Mouse (Mus musculus): Measurements from ENCODE around the gene Mapk11.

Gene Mapk11

DNA sequence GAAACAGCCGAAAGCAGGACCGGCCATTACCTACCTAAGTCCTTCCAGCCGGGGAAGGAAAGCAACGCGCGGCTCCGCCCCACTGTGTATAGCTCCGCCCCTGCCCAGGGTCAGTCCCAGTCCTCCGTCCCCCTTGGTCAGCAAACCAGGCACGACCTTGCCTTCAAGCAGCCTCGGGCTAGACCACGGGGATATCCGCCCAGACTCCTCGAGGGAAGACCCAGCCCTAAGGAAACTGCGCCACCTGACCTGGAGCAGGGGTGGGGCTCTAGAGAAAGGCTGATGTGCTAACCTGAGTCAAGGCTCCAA, 24.4 kb upstream of the Mapk11 start:
- peak in 1 of 2 experiments; percentile 74 for DNase-seq (ENCODE audit: low spot score in 2 of 2)

DNA sequence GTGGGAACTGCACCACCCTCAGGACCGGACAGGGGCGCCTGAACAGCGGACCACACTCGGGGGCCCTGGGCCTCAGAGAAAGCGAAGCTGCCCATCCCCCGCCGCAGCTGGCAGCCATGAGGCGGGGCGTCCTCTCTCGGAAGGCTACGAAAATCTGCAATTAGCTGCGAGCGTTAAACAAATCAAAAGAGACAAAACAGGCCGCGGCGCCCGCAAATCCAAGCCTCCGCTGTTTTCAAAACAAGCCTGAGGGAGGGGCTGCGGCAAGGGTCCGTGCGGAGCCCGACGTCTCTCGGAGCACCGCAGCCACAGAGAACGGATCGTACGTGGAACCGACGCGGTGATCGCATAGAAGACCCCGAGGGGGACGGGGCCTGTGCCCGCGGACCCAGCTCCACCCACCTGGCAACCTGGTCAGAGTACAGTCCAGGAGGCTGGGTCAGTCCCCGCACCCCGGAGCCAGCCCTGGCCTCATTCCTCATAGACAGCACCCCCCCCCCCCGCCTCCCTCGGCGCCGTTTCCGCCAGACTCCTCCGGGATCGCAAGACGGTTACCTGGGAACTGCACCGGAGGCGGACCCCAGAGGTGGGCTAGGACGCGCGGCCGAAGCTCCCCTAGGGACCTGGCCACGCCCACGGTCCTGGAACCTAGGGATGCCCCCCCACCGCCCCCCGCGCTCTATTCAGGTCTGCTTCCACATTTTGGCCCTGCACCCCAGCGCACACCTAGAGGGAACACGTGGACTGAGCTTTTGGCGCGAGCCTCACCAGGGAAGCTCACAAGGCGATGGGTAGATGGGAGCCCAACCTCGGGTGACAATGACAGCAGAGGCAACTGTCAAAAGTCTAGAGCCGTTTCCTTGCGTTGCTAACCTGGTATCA, 23.8 kb upstream of the Mapk11 start:
- no peak for DNase-seq (ENCODE audit: low spot score in 2 of 2)

DNA sequence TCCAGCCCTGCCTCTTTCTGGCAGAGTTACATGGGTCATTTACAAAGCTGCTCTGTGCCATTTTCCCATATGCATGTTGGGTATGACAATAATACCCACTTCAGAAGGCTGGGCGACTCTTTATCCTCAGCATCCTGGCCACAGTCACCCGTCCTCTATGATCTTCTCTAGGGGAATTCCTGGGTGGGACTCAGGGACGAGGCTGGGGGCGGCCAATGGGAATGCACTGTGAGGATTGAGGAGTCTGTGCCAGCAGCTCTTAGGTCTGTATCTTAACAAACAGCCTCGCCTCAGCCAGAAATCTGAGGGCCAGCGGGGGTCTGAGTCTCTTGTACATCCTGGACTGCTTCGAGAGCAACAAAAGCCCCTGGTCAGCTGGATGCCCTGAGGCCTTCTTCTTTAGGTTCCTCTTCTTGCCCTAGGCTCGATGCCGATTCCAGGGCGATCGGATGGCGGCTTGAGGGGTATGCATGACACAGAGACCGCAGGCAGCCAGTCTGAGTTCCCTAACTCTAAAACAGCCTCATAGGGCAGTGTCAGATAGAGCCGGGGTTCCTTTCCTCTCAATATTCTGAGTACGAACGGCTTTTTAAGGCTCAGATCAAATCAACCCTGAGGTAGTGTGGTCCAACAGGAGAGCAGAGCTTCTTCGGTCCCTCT, 23.0 kb upstream of the Mapk11 start:
- DNase-seq (ENCODE audit: low spot score in 2 of 2) = no peak

DNA sequence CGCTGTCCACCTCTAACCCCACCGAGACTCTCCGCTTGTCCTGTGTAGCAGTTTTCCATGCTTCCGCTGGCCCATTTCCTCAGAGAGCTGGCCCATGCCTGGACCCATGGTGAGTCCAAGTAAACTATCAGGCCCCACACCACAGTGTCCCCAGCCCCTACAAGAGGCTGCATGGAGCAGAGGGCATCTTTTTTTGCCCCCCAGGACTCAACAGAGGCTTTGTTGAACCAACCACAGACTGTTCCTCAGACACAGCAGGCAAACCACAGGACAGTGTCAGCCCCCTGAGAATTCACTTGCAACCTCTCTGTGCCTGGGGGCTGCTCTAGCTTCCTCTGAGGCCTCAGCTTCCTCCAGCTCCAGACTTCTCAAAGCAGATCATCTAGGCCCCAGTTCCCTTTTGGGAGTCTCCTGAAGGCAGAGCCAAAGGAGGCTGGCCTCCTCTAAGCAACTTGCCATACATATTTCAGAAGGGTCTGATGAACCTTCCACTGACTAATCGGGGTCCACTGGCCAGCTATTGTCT, 22.2 kb upstream of the Mapk11 start:
- no peak for DNase-seq (ENCODE audit: low spot score in 2 of 2)

DNA sequence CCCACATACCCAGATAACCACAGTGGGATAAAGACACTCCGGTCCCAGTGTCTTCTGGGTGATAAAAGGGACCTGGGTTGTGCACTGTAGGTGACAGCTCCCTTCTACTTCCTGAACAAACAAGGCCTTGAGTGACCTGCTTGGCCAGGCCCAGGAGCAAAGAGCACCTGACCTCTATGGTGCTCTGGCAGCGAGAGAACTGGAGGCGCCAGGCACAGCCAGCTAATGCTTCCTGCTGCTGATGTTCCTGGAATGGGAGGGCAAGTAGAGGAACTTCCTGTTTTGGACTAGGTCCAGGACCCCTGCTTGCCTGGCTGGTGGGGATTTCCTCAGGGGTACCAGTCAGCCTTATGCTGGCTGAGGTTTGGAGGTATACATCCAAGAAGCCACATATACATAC, 20.7 kb upstream of the Mapk11 start:
- no peak for DNase-seq (ENCODE audit: low spot score in 2 of 2)

GRCm38 (mm10) chr15:89169431-89169830, 20.0 kb upstream of the Mapk11 start:
- DNase-seq (ENCODE audit: low spot score in 2 of 2) = peak; percentile 60 to 83

DNA sequence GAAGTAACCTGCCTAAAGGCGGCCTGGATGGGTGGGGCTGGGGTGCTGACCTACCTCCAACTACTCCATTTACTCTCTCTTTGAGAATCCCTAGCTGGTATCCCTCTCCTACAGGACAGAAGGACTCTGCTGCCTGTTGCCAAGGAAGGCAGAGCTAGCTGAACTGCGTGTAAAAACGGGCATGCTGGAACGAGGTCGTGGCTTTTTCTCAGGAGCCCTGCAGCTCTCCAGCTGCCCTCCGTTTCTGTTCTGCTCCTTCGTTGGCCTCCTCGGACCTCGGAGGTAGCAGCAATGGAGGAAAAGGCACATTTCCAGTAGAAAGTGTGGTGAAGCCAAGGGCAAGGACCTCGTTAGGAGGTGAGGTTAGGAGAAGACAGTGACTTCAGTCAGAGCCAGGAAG, 19.5 kb upstream of the Mapk11 start:
- DNase-seq (ENCODE audit: low spot score in 2 of 2) = no peak

GRCm38 (mm10) chr15:89165478-89165877, 16.1 kb upstream of the Mapk11 start:
- DNase-seq (ENCODE audit: low spot score in 2 of 2) = no peak

GRCm38 (mm10) chr15:89161397-89161796, 12.0 kb upstream of the Mapk11 start:
- peak in 1 of 2 experiments; percentile 62 for DNase-seq (ENCODE audit: low spot score in 2 of 2)

GRCm38 (mm10) chr15:89158516-89158915, 9.1 kb upstream of the Mapk11 start:
- DNase-seq (ENCODE audit: low spot score in 2 of 2) = no peak

- DNase-seq (ENCODE audit: low spot score in 2 of 2) = no peak
These were observed 8.5 kb upstream of the Mapk11 start for GRCm38 (mm10) chr15:89157954-89158353.

- no peak for DNase-seq (ENCODE audit: low spot score in 2 of 2)
These were observed 2.9 kb upstream of the Mapk11 start for GRCm38 (mm10) chr15:89152312-89152711.

GRCm38 (mm10) chr15:89150041-89150390, 588 bp upstream of the Mapk11 start:
- no peak for DNase-seq (ENCODE audit: low spot score in 2 of 2)

GRCm38 (mm10) chr15:89148496-89149270, 745 bp downstream of the Mapk11 start:
- no peak for DNase-seq (ENCODE audit: low spot score in 2 of 2)

DNA sequence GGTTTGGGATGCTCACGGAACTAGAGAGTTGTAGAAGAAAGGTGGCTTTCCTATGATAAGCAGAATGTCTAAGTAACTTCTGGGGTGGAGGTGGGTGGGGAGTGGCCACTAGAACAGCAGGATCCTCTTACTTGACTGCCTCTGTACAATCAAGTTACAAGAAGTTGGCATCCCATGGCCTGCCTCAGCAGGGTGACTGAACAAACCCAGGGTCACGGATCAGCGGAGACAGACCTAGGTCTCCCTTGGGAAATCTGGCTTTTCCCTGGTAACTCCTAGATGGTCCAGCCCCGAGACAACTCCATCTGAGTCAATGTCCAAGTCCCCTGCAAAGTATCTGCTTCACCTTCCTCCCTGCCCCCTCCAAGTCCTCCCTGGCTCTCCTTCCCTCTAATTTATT, 1.5 kb downstream of the Mapk11 start:
- no peak for DNase-seq (ENCODE audit: low spot score in 2 of 2)

GRCm38 (mm10) chr15:89147456-89147855, 2.0 kb downstream of the Mapk11 start:
- no peak for DNase-seq (ENCODE audit: low spot score in 2 of 2)

DNA sequence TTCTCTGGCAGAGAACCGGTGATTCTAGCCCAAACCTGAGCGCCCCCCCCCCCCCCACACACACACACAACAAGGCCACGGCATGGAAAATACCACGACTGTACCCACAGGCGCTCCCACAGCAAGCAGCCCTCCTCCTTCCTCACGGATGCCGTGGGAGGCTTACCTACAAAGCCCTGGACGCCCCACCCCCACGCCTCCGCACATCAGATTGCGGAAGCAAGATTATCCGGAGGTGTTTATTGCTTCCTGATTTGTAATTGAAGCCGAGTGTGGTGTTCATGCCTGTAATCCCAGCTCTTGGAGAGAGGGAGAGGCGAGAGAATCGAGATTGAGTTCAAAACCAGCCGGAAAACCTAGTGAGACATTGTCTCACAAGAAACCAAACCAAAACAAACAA, 2.4 kb downstream of the Mapk11 start:
- no peak for DNase-seq (ENCODE audit: low spot score in 2 of 2)

DNA sequence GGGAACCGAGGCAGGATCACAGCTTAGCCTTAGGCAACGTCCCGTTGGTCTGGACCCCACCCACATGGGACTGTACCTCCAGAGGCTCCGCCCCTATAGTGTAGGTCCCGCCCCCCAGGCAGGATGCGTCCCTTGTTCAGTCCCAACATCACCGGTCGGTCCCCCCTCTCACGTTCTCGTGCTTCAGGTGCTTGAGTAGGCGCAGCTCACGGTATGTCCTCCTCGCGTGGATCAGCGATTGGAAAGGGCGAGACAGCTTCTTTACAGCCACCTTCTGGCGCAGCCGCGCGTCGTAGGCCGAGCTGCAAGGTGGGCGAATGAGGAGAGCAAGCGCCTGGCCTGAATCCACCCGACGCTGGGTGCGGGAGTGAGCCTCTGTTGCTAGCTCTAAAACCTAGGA, 2.9 kb downstream of the Mapk11 start:
- peak in 1 of 2 experiments; percentile 68 for DNase-seq (ENCODE audit: low spot score in 2 of 2)

DNA sequence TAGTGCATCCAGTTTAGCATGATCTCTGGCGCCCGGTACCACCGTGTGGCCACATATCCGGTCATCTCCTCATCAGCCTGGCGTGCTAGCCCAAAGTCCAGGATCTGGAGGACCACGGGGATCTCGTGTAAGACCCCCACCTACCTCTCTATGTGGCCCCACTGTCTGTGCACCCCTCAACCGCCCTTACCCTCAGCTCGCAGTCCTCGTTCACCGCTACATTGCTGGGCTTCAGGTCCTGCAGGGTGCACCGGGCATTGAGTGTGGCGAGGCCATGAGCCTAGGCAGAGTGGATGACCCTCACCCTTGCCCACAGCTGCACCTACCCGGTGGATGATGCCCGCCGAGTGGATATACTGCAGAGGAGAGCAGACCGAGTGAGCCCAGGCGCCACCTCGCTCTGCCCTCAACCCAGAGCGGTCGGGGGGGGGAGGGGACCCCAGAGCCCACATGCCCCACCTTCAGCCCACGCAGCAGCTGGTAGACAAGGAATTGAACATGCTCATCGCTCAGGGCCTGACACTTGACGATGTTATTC, 3.5 kb downstream of the Mapk11 start:
- DNase-seq (ENCODE audit: low spot score in 2 of 2) = no peak

DNA sequence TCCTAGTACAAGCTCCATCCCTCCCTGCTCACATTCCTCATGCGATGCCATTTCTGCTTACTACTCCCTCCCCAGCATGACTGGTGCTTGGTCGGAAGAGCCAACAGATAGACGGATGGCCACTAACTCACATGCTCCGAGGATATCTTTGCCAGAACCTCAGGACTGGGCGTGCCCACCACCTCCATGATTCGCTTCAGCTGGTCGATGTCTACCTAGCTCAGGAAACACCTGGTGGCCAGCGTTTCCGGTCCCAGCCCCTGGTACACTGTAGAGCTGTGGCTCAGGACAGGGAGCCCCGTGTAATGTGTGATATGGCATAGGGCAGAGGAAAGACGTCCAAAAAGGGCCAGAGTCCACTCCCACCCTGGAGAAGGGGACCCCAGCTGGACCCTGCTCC, 4.5 kb downstream of the Mapk11 start:
- DNase-seq (ENCODE audit: low spot score in 2 of 2) = no peak

GRCm38 (mm10) chr15:89143134-89143533, 6.3 kb downstream of the Mapk11 start:
- no peak for DNase-seq (ENCODE audit: low spot score in 2 of 2)

DNA sequence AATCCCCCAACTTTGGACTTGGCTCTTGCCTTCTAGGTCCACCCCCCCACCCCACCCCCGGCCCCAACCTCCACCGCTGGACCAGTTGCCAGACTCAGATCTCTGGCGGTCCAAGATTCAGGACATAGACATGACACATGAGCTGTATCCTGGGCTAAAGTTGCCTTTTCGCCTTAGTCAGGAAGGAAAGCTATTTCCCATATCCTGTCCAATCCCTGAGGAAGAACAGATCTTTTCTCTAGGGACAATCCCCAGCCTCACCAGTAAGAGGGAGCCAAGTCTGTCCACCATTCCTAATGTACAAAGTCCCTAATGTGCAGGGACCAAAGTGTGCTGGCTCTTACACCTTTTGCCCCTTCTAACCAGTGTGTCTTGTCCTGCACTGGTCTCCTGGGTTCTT, 7.5 kb downstream of the Mapk11 start:
- DNase-seq (ENCODE audit: low spot score in 2 of 2) = no peak
